18 mouse cellular contexts compared by ENCODE assay signal in the genomic region with DNA sequence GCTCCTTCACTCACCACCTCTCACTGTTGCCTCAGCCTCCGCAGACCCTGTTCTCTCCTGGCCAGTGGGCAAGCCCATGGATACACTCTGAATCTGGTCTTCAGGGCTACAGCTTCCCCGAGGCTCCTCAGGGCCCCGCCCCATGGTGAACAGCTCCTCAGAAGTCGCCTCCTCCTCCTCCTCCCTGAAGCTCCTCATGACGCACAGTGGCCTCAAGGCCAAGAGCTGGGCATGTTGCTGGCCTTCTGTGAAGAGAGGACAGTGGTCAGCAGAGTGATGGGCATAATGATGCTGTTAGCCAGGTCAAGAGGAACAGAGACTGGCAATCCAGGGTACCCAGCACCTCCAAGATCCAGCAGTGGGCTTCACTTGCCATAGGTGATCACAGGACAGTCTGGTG. TPM values are rescaled to one million over a fixed set of nuclear protein-coding genes. Genes with fewer than 3 reads are reported as not detected.
DNase-seq lines count a peak whose midpoint lies in the region; TF ChIP-seq lines count a peak whose summit lies in the region.
"Had no signal": no experiment of that assay in that cellular context is flagged by ENCODE, and none has a peak within 500 bp of the region (broad histone marks: within the 10 kb centered on the region; RNA-seq: fewer than 3 reads in every experiment).

No protein-coding gene starts in this region.

- 69% methylated on average over 5 of the region's 5 CpGs for WGBS in heart, embryonic 10.5 days

- peaks cover 10% of the 10 kb centered on the region; the same call in 1 of the 2 replicates for H3K36me3 ChIP-seq in heart, embryonic 10.5 days
- H3K36me3 ChIP-seq: forebrain, embryonic 10.5 days; hindbrain, embryonic 12.5 days; hindbrain, embryonic 15.5 days had no signal

- H3K27ac ChIP-seq in gastrocnemius, adult 2 months: peak overlapping the region; percentile 31
- peak overlapping the region; percentile 73; the same call in 1 of the 2 replicates for H3K27ac ChIP-seq in heart, embryonic 10.5 days
- H3K27ac ChIP-seq: forebrain, embryonic 10.5 days; forebrain, embryonic 13.5 days; hindbrain, embryonic 12.5 days; hindbrain, embryonic 15.5 days had no signal

- no peak for TF ChIP-seq CTCF in gastrocnemius, adult 2 months (IDR thresholded peaks at IDR 0.05)

- H3K9me3 ChIP-seq in heart, embryonic 10.5 days: no peaks in the 10 kb centered on the region
- H3K9me3 ChIP-seq: forebrain, embryonic 10.5 days; forebrain, embryonic 13.5 days; hindbrain, embryonic 12.5 days; hindbrain, embryonic 15.5 days had no signal

- peaks cover 4% of the 10 kb centered on the region; the same call in 1 of the 2 replicates for H3K27me3 ChIP-seq in heart, embryonic 10.5 days (ENCODE audit: insufficient read depth, poor library complexity, severe bottlenecking)
- H3K27me3 ChIP-seq: forebrain, embryonic 13.5 days; hindbrain, embryonic 12.5 days; hindbrain, embryonic 15.5 days had no signal

- intact Hi-C loops in gastrocnemius, adult 2 months (cut with DNase I): no loop called here
- intact Hi-C loops in heart, postnatal 10 days (cut with DNase I): no loop called here

- H3K4me3 ChIP-seq in gastrocnemius, adult 2 months: no peak overlapping the region
- no peak overlapping the region for H3K4me3 ChIP-seq in heart, embryonic 10.5 days
- H3K4me3 ChIP-seq: forebrain, embryonic 10.5 days; forebrain, embryonic 13.5 days; hindbrain, embryonic 12.5 days; hindbrain, embryonic 15.5 days had no signal

- no peak for DNase-seq in gastrocnemius, adult 2 months
- DNase-seq in gastrocnemius, adult 18-20 months (ENCODE audit: low spot score): no peak
- no peak for DNase-seq in heart, embryonic 10.5 days (ENCODE audit: low spot score)
- DNase-seq in heart, postnatal 10 days: no peak
- peak; percentile 55 for DNase-seq in ovary, adult 18-20 months (ENCODE audit: low spot score)
- DNase-seq in ovary, postnatal 10 days (ENCODE audit: low spot score): no peak
- DNase-seq: adrenal gland, adult 8-10 months; adrenal gland, postnatal 25 days; cerebellum, adult 18-20 months; cerebellum, adult 9-10 months; cerebellum, postnatal 14 days; gastrocnemius, postnatal 25 days had no signal

- peaks cover 51% of the 10 kb centered on the region for H3K4me1 ChIP-seq in heart, embryonic 10.5 days
- H3K4me1 ChIP-seq: forebrain, embryonic 13.5 days; hindbrain, embryonic 15.5 days had no signal

RNA-seq across cellular contexts. Expression of a gene that starts 15.9 kb away (rescaled TPM):
- 1 to 10 TPM; 2.2 to 2.4 TPM for total RNA-seq in gastrocnemius, adult 2 months (2021)
- total RNA-seq in gastrocnemius, adult 18-20 months (2021): 1 to 10 TPM; 2.1 to 3.9 TPM
- polyA plus RNA-seq in heart, embryonic 10.5 days (2016; fragmentation: Nextera tagmentation; extraction: Ambion mirVana): 7.8 and 13.1 TPM in 2 replicates
- 10 to 100 TPM; 14.7 to 17.4 TPM for total RNA-seq in heart, postnatal 10 days (2021)

RNA-seq across cellular contexts. Expression of a gene that starts 33.8 kb away (rescaled TPM):
- total RNA-seq in gastrocnemius, adult 2 months (2021): 10 to 100 TPM; 40.7 to 42.5 TPM
- 10 to 100 TPM; 35.0 to 45.0 TPM for total RNA-seq in gastrocnemius, adult 18-20 months (2021)
- 1.7 and 2.6 TPM in 2 replicates for polyA plus RNA-seq in heart, embryonic 10.5 days (2016; fragmentation: Nextera tagmentation; extraction: Ambion mirVana)
- 10 to 100 TPM in 1 of 2 experiments, 1 to 10 TPM in 1; 9.9 to 12.6 TPM for total RNA-seq in heart, postnatal 10 days (2021)
- polyA plus RNA-seq: forebrain, embryonic 10.5 days had no signal

RNA-seq across cellular contexts. Expression of a gene that starts 44.3 kb away (rescaled TPM):
- total RNA-seq in gastrocnemius, adult 2 months (2021): 10 to 100 TPM; 40.1 to 52.2 TPM
- total RNA-seq in gastrocnemius, adult 18-20 months (2021): 10 to 100 TPM; 28.4 to 34.8 TPM
- 4.6 and 7.2 TPM in 2 replicates for polyA plus RNA-seq in heart, embryonic 10.5 days (2016; fragmentation: Nextera tagmentation; extraction: Ambion mirVana)
- 10 to 100 TPM; 69.0 to 86.6 TPM for total RNA-seq in heart, postnatal 10 days (2021)
- total RNA-seq: hematopoietic stem cell, adult 5-6 weeks had no signal
- polyA plus RNA-seq: activated CD4-positive, CD25-positive, alpha-beta regulatory T cell, adult 4 months had no signal
